Mouse (Mus musculus) adrenal gland, postnatal 4 days (tissue): ENCODE results near the gene Mtus2. TPM values are rescaled to one million over a fixed set of nuclear protein-coding genes. Genes with fewer than 3 reads are reported as not detected.
A peak's percentile ranks its signal among the peaks of the same experiment; 100 is the strongest.

Experiments used
- DNase-seq, 2 experiments: peaks; one replicate each; pipeline ENCODE4 v3.0.0; 2021 to 2022; ENCODE audit warnings: low spot score in 2 of 2, mixed read lengths in 2 of 2
- total RNA-seq, 2 experiments: library from RNA; stranded (reverse); gene quantifications; 2 replicates each; pipeline ENCODE4 v1.2.3; 2021

The Mtus2 gene
- total RNA-seq, 2 experiments from 2014 or later, result 5.9 to 7.5 TPM

DNA sequence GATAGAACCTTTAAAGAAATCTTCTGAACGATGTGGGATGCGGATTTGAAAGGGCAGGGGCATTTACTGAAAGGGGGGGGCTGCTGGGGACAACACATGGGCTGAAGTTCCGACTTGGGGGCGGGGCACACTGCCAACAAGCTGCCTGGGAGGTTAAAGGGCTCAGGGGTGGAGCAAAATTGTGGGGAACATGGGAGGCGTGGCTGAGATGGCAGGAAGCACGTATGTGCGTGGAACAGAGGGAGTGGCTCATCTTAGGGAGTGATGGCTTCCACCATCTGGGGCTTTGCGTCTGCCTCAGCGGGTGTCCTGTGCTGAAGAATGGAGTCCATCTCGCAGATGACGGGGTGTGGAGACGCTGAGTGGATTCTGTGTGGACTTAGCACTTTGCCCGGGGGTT lies 70.9 kb downstream of the Mtus2 start:
- no peak for DNase-seq

DNA sequence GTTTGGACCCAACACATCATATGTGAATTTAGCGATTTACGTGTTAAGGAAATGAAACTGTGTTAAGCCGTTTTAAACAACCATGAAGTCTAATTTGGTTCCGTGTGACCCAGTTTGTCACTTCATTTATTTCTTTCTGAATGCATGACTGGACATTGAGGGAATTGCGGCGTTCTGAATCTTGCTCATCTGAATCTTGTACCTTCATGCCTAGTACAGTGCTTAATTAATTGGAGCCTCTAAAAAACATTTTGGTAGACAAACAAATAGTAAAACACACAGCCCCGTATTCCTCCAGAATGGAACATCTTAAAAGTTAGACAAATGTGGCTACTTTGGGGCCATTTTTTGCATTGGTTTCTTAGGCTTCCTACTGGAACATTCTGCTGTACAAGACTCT lies 84.5 kb downstream of the Mtus2 start:
- no peak for DNase-seq

DNA sequence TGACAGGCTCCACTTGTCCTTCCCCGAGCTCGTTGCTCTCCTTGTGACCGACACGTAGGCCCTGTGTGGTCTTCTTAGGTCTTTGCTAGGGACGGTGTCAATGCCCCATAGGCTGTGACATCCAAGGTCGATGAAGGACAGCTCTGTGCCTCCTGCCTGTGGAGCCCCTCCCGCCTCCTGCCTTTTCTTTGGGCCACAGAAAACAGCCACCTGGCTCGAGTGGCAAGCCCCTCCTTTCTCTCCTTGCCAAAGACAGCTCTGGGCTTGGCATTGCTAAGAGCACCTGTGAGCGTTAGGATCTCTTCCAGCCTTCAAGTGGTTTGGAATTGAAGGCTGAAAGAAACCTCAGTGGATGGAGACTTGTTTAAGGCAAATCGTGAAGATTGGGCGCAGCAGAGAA lies 91.1 kb downstream of the Mtus2 start:
- DNase-seq, result no peak

- no peak for DNase-seq
These were observed 92.2 kb downstream of the Mtus2 start for GRCm38 (mm10) chr5:148049304-148049703.

- peak in 1 of 2 experiments; percentile 37 for DNase-seq
These were observed 95.9 kb downstream of the Mtus2 start for GRCm38 (mm10) chr5:148052846-148053608.

- no peak for DNase-seq
These were observed 96.5 kb downstream of the Mtus2 start for GRCm38 (mm10) chr5:148053609-148053990.

- DNase-seq, result no peak
These were observed 99.7 kb downstream of the Mtus2 start for GRCm38 (mm10) chr5:148056831-148057230.

DNA sequence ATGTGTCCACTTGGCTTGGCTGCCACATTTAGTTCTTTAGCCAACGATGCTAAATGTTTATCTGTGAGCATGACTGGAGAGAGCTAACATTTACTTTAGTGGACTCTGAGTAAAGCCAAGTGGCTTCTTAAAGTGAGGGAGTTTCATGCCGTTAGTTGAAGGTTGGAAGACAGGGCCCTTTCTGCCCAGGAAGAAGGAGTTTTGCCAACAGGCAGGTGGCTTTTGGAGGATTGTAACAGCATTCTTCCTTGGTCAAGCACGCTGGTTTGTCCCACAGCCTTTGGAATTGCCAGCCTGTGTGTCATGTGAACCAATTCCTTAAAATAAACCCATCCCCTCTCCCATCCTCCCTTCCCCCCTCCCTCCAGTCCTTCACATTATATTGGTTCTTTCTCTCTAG lies 100.3 kb downstream of the Mtus2 start:
- DNase-seq, result no peak

DNA sequence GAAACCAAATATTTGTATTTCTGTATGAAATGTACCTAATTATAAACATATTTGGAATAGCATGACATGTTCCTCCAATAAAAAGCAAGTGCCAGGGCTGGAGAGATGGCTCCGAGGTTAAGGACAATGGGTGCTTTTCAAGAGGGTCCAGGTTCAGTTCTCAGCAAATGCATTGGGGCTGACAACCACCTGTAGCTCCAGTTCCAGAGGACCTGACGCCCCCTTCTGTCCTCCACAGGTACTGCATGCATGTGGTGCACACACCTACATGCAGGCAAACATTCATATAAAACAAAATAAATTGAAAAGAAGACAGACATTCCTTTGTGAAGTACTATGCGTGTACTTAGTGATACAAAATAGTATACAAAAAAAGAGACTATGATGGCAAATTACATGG lies 102.2 kb downstream of the Mtus2 start:
- no peak for DNase-seq

DNA sequence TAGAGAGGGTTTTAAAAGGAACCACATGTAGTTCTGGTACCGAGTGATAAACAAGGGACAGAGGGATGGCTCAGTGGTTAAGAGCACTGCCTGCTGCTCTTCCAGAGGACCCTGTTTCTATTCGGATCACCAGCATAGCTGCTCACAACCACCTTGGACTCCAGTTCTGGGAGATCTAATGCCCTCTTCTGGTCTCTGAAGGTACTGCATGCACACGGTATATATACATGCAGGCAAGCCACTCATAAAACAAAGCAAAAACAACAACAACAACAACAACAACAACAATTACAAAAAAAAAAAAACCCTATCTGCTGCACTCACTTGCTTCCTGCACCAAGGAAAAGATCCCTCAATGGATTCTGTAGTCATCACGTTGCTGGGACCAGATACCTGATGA lies 104.7 kb downstream of the Mtus2 start:
- no peak for DNase-seq

- no peak for DNase-seq
These were observed 106.6 kb downstream of the Mtus2 start for GRCm38 (mm10) chr5:148063745-148064144.

DNA sequence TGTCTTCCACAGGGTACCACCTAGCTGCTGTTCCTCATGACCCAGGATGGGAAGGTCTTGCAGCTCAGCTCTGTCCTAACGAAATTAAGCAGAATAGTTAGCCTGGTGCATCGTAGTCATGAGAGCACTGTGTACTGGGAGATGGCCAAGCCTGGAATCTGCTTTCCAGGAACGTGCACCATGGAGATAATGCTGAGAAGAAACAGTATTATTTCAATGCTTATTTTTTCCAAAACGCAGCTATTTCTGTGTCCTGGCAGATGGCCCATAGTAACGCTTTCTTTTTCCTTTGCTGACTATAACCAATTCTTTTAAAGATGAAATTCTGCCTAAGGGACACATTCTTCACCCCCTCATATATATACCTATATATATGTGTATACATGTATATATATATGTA lies 108.1 kb downstream of the Mtus2 start:
- DNase-seq, result no peak

GRCm38 (mm10) chr5:148069909-148070308 lies 112.8 kb downstream of the Mtus2 start:
- DNase-seq, result peak in 1 of 2 experiments; percentile 14

- DNase-seq, result no peak
These were observed 114.7 kb downstream of the Mtus2 start for GRCm38 (mm10) chr5:148071800-148072199.

DNA sequence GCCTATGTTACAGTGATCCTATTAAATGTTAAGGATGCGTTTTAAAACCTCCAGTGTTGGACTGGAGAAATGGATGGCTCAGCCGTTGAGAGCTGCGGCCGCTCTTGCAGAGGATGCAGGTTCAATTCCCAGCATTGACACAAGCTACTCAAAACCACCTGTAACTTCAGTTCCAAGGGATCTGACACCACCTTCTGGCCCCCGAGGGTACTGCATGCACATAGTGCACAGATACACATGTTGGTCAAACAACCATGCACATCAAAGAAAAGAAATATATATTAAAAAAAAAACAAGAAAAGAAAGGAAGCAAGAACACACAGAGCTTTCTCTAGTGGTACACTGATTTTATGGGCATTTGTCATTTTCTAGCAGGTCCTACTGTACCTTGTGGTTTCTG lies 116.3 kb downstream of the Mtus2 start:
- no peak for DNase-seq

- DNase-seq, result no peak
These were observed 122.6 kb downstream of the Mtus2 start for GRCm38 (mm10) chr5:148079732-148080131.

GRCm38 (mm10) chr5:148083541-148083940 lies 126.4 kb downstream of the Mtus2 start:
- no peak for DNase-seq

DNA sequence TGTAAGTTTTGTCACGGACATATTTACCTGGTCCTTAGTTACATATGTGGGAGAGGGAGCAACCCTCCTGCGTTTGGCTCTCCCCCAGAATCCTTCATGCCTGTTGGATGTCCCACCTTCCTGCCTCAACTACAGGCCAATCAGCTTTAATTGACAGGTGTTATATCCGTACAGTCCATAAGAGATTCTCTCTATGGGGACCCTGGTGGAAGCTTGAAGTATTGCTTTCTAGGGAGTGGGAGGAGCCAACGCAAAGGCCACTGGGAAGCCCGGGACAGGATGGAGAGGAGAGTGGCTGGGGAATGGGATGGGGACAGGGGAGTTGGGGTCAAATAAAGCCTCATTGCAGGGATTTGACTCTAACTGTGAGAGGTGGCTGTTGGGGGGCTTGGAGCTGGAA lies 127.6 kb downstream of the Mtus2 start:
- DNase-seq, result no peak

DNA sequence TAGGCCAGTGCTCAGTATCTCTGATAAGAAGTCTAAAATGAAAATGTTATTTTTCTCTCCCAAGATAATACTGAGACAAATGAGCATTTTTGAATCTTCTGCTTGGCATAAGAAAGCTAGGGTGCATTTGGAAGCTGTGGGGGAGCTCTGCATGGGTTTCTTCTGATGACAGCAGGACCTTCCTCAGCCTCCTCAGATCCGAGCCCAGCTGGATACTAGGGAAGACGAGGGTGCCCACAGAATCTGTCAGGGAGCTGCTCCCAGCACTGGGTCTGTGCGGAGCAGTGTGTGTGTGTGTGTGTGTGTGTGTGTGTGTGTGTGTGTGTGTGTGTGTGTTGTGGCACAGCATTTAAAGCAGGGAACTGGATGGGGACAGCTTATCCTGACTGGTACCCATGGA lies 130.7 kb downstream of the Mtus2 start:
- DNase-seq, result no peak

DNA sequence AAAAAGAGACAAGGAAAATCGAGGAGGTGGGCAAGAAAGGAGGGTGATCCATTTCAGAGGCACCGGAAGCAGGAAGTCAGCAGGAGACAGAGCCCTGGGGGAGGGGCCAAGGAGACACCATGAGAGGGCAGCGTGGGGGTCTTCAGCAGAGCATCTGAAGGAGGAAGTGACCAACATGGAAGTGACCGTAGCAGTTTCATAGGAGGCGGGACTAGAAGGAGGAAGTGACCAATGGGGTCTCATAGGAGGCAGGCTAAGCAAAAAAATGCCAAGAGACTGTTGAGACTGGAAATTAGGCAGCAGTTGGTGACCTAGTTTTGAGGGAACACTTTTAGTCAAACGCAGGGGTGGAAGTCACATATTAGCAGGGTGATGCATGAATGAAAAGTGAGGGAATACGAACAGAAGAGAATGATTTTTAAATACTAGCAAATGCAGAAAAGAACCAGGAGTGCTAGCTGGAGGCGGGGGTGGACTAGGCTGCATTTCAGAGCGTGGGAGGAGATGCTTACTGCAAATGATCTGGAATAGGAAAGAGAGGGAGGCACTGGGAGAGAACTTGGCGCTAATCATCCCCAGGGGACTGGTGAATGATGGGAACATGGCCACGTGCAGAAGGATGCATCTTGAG lies 133.2 kb downstream of the Mtus2 start:
- no peak for DNase-seq

DNA sequence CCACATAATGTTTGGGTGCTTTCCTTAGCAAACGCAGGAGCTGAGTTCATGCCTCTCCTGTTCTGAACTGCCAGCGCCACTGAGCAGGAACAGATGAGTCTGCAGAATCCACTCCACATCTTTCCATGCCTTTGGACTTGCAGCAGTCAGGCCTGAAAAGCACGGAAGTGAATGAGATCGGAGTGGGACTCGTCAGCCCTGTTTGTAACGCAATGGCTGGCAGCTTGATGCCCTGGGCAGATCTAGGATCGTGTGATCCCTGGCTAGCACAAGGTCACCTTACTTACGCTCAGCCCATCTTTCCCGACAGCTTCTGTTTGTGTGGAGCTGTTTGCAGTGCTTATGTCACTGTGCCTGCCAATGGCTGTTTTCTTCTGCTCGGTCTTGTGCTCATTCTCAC lies 137.5 kb downstream of the Mtus2 start:
- DNase-seq, result no peak

DNA sequence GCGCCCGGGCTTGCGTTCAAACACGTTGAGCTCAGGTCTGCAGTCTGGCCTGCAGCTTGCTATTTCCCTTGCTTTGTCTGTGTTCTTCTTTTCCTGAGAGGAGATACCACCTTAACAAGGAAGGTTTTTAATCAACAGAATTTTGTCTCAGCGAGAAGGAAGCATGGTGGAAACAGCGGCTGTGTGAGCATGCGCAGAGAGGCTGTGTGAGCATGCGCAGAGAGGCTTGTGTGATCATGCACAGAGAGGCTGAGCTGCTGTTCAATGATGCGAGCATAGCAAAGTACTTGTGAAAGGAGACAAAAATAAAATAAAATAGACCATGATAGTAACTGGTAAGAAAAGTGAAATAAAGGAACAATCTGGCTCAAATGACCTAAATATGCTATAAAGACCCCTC lies 142.2 kb downstream of the Mtus2 start:
- DNase-seq, result no peak

DNA sequence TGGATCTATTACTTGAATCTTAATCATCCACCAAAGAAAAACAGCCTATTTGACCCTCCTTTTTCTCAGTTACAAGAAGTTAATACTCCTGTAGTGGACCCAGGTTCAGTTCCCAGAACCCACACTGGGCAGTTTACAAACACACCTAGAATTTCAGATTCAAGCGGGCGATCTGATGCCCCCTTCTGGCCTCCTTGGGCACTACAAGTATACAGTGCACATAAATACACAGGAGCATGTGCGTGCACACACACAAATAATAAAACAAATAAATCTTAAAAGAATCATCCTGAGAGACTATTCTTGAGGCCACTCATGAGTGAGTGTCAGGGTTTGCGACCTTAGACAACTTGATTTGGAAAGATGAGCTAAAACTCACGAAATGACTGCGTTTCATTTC lies 150.2 kb downstream of the Mtus2 start:
- DNase-seq, result no peak
